Mouse (Mus musculus): ENCODE results near the gene Fance.

DNA sequence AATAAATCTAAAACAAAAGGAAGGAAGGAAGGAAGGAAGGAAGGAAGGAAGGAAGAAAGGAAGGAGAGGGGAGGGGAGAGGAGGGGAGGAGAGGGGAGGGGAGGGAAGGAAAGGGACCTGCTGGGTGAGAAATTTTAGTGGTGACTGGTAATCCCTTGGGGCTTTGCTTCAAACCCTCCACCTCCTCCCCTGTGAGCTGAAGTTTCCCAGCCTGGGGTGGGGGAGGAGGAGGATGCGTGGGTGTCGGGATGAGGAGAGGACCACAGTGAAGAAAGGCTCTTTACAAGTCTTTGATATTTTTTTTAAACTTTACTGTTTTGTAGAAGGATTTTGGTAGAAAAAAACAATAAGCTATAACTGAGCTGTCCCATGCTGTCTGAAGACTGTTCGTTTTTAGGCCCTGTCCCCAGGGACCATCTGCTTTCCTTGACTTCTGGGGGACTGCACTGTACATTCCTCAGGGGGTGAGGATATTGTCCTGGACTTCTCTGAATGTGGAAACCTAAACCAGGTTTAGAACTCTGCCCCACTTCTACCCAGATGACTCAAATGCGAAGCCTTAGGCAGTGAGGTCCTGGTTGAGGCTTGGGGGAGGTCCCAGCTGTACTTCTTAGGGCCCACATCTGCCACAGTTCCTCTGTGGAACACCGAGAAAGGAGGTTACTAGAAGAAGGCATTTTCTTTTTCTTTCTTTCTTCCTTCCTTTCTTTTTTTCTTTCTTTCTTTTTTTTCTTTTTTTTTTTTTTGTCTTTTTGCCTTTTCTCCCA, 1.8 kb upstream of the Fance start:
- TF ChIP-seq POLR2A (IDR thresholded peaks at IDR 0.05; ENCODE audit: extremely low read depth, insufficient read depth, low read length): no peak
- TF ChIP-seq CTCF (IDR thresholded peaks at IDR 0.05; ENCODE audit: extremely low read depth, insufficient read depth, low read length): no peak
